Mouse (Mus musculus): ENCODE results near the gene Fzd9.

DNA sequence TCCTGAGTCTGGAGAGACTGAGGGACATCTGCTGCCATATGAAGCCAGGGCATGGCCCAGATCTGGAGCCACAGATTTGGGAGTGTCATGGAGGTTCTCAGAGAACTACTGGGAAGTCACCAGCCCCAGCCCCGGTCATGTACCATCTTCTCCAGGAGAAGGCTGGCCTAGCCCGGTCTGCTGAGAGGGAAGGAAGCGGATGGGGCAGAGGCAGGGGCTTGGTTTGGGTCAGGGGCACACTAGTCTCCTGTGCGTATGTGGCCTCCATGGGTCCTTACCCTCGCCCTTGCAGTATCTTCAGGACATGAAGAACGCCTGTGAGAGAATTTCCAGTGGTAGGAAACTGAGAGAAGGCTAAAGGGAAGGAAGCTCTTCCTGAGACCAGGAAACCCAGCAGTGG, 39.7 kb upstream of the Fzd9 start:
- TF ChIP-seq POLR2A (IDR thresholded peaks at IDR 0.05; ENCODE audit: control insufficient read depth, extremely low read depth, insufficient read depth, low read length, poor library complexity) (no peak), CTCF (IDR thresholded peaks at IDR 0.05; ENCODE audit: borderline replicate concordance, control insufficient read depth, extremely low read depth, insufficient read depth, low read length, poor library complexity) (no peak)
